ENCODE assay signal across 8 mouse cellular contexts in genomic region chr13:102693341-102693801, GRCm38 (mm10). TPM values are rescaled to one million over a fixed set of nuclear protein-coding genes. Genes with fewer than 3 reads are reported as not detected.
DNase-seq lines count a peak whose midpoint lies in the region; ATAC-seq and TF ChIP-seq lines count a peak whose summit lies in the region.
"Had no signal": no experiment of that assay in that cellular context is flagged by ENCODE, and none has a peak within 500 bp of the region (broad histone marks: within the 10 kb centered on the region; RNA-seq: fewer than 3 reads in every experiment).

TSS of gene Cd180 (plus strand) at chr13:102693558.

- H3K27ac ChIP-seq in bone marrow macrophage, adult 2 months (ENCODE audit: insufficient read depth, low read depth, low read length), result peak within 1 kb of the TSS; percentile 99
- H3K27ac ChIP-seq: neural tube, embryonic 13.5 days had no signal

- peak within 1 kb of the TSS; percentile 86 for H3K4me3 ChIP-seq in bone marrow macrophage, adult 2 months (ENCODE audit: insufficient read depth, low read length)
- H3K4me3 ChIP-seq: neural tube, embryonic 13.5 days had no signal

- no peak for TF ChIP-seq POLR2A in bone marrow macrophage, adult 2 months (IDR thresholded peaks at IDR 0.05; ENCODE audit: borderline replicate concordance, low read depth, low read length)

- DNase-seq in layer of hippocampus, adult 9-11 months, result peak; percentile 54
- DNase-seq in layer of hippocampus, postnatal 14 days (ENCODE audit: low spot score in 2 of 2), result no peak
- DNase-seq in heart, postnatal 4 days, result peak; percentile 17
- DNase-seq in yolk sac, embryonic 10.5 days (ENCODE audit: low spot score), result no peak
- no peak for DNase-seq in c-Kit-positive CD71-positive TER-119-positive erythroid progenitor cells, embryonic 14.5 days (ENCODE audit: low spot score)

- TF ChIP-seq CTCF in bone marrow macrophage, adult 2 months (IDR thresholded peaks at IDR 0.05; ENCODE audit: low read depth, low read length), result no peak

- H3K4me1 ChIP-seq in bone marrow macrophage, adult 2 months (ENCODE audit: control insufficient read depth, insufficient read depth, low read length), result peaks cover 48% of the 10 kb centered on the region

- peak; percentile 44 for ATAC-seq in megakaryocyte-erythroid progenitor cell, adult 5-6 weeks (replicated peaks; ENCODE audit: low FRiP score, low TSS enrichment, poor library complexity, severe bottlenecking)

RNA-seq across cellular contexts. Expression of gene Cd180, which starts in this region (rescaled TPM):
- total RNA-seq in layer of hippocampus, postnatal 14 days (2021), result 1 to 10 TPM; 2.9 to 3.7 TPM
- 231 and 258 TPM in 2 replicates for polyA plus RNA-seq in bone marrow macrophage, adult 2 months (2012; ENCODE audit: insufficient read depth, insufficient read length, missing spikeins)
- total RNA-seq in heart, postnatal 4 days (2021), result under 1 TPM; 0.86 to 0.98 TPM
- 2.5 and 9.3 TPM in 2 replicates for total RNA-seq in megakaryocyte-erythroid progenitor cell, adult 5-6 weeks (2014; fragmentation: Nextera tagmentation)
- total RNA-seq in megakaryocyte-erythroid progenitor cell, adult 5-6 weeks (2017), result 7.0 and 9.9 TPM in 2 replicates

Comparison
In these comparisons a context has a peak if more than half of its experiments do, and no peak if none do; other contexts are left out.
1. Peak in DNase-seq in heart, postnatal 4 days; RNA of the gene not detected or under 1 TPM.